Mouse (Mus musculus): ENCODE data around the gene Rhox7b.
A peak's percentile ranks its signal among the peaks of the same experiment; 100 is the strongest.
"Not testable (repeated sequence)": the region's sequence is repeated elsewhere in the genome, so short reads cannot be mapped to it uniquely, and the experiment has no call there.

The Rhox7b gene

DNA sequence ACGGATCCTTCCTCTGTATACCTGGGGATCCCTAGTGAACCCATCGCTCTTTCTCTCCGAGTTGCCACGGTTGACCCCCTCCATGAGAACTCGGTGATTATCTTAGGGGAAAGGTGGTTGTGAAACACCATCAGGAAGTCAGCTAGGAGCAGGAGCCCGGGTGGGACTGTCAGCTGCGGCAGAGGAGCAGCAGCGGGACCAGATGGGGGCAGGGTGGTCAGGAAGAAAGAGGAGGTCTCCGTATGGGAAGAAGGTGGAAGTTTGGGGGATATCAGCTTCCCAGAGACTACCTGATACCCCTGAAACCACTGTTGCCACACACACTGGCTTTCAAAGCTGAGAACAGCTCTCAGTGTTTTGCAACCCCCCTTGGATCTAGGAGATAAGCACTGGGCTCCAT, at the start of gene Rhox7b:
Gene Rhox7b, minus strand, starts transcription at position 101 of the 400 bp plus-strand sequence.
- not testable (repeated sequence) for DNase-seq

DNA sequence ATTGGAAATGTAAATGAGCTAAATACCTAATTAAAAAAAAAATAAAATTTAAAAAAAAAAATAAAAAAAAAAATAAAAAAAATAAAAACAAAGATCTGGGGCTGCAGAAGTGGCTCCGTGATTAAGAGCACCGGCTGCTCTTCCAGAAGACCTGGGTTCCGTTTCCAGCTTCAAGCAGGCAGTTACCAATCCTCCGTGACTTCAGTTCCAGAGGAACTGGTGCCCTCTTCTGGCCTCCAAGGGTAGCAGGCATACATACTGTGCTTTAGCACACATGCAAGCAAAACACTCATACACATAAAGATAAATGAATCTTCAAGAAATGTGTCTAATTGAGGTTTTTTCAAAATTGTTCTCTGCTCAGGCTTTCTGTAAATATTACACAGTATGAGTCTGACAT, 19.3 kb upstream of the Rhox7b start:
- no peak for DNase-seq

DNA sequence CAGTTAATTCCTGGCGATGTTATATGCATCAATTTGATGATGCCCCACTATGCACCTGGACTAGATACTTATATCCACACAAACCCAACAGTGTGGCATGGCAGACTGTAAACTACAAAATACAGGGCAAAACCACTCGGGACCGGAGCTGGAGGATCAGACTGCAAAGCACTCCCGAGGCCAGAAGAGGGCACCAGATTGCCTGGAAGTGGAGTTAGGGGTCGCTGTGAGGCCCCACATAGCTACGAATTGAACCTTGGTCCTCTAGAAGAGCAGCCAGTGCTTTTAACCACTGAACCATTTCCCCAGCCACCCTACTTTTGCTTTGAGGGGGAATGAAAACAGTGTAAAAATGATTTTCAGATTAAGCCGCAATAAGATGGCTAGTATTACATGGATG, 11.5 kb upstream of the Rhox7b start:
- peak; percentile 6 for DNase-seq

DNA sequence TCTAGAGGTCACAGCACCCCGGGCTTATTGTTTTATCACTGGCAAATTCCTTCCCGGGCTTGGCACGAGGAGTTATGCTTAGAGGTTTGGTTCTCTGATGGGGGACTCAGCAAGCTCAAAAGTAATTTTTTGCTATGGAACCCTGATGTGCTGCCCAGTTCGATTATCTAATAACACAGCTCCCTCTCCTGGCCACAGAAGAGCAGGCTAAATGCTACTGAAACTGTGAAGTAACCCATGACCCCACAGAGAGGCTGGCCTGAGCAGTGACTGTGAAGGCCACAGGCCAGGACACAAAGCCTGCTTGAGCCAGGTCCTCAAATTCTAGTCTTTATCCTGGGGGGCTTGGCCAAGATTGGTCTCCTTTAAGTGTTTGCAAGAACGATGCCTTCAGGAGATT, 6.7 kb upstream of the Rhox7b start:
- DNase-seq = peak; percentile 5

DNA sequence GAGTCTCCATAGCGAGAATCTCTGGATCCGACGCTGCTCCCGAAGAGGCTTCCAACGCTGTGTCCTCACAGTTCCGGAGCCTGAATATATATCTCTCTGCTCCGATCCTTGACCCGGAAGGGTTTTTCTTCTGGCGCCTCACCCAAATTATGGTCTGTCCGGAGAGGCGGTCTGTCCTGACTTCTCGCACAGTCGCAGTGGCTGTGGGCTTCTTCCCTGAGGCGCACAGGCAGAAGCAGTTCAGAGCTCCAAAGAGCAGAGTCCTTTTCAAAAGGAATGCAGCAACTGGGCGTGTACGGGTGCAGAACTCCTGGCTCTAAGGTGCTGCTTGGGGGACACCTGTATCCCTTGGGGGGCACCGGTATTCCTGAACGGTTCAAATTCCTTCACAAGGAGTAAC, 4.6 kb upstream of the Rhox7b start, which contains the start of gene Rhox9:
Gene Rhox9, minus strand, starts transcription at position 101 of the 400 bp plus-strand sequence.
- not testable (repeated sequence) for DNase-seq

DNA sequence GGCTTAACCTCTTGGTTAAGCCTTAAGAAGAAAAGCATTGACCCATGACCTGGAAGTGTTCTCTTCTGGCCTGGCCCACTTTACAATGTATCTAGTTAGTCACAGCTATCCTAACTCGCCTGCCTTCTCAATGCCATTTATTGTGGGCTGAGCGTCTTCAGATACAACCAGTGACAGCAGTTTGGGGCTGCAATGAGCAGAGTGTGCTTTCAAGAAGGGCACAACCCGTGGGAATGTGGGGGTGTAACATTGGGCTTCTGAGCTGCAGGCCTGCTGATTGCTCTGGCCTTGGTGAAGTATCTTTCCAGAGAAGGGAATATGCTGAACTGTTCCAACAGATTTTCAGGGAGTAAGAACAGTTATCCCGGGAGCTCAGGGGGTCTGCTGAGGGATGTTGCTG, 18.2 kb downstream of the Rhox7b start, which contains the start of gene Rhox8:
Gene Rhox8, minus strand, starts transcription at position 101 of the 400 bp plus-strand sequence.
- DNase-seq = no peak

DNA sequence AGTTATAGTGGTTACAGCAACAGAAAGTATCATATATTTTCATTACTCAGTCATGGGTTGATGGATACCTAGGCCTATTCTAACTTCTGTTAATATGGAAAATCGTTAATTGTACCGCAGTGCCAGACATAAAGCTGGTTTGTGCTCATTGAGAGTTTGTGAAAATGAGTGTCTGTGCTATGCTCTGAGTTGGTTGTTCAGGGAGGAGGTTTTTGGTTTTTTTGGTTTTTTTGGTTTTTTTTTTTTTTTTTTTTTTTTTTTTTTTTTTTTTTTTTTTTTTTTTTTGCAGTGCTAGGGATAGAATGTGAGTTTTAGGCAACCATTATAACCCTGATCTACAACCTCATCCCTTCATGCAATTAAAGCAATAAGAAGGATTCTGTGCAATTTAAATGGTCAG, 25.4 kb downstream of the Rhox7b start:
- DNase-seq = no peak
